Mouse (Mus musculus) C3H10T1/2 (cell line): ENCODE results near the gene Psmb4. TPM values are rescaled to one million over a fixed set of nuclear protein-coding genes. Genes with fewer than 3 reads are reported as not detected.

Source experiments
- polyA plus RNA-seq, 2 experiments: library from polyadenylated mRNA; unstranded; fragments of >200 nt; fragmentation: generic; extraction: Trizol; gene quantifications; one replicate each; pipeline ENCODE4 v1.2.1; 2012; ENCODE audit warnings: missing spikeins in 2 of 2

Psmb4 gene
- 100 to 1,000 TPM; 388 to 563 TPM for polyA plus RNA-seq

DNA sequence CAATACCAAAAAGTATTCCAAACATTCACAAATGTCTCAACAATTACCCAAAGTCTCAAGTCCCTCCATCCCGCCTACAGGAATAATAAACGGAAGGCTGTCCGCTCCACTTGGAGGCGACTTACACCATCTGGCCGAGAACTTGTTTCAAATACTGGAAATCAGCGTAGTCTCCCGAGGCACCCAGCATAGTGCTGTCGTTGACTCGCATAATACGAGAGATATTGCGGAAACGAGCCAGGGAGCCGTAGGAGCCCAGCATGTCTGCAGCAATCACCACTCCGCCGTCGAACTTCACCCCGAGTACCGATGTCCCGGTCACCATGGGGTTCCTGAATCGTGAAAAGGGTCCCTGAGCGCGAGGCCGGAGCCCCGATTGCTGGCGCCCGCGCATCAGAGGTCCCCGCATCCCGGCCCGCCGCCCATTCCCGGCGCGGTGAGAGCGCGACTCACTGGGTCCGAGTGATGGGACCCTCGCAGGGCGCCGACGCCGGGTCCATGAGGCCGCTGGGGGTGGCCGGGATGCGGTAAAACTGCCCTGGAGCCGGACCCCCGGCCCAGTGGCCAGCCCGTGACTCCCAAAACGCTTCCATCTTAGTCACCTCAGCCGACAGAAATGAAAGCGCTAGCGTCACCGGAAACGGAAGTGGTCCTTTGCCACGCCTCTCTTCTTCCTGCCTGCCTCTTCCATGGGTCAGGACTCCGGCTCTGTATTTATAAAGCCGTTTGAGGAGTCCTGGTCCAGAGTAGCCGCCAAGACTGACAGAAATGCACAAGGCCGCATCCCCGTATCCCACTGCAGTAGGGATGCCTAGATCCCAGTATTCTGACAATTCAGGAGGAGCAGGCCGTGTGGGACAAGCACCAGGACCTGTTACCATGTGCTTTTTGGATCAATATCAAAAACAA is at the start of gene Psmb4:
Gene Psmb4, minus strand, starts transcription at position 646 of the 909 bp plus-strand sequence.

DNA sequence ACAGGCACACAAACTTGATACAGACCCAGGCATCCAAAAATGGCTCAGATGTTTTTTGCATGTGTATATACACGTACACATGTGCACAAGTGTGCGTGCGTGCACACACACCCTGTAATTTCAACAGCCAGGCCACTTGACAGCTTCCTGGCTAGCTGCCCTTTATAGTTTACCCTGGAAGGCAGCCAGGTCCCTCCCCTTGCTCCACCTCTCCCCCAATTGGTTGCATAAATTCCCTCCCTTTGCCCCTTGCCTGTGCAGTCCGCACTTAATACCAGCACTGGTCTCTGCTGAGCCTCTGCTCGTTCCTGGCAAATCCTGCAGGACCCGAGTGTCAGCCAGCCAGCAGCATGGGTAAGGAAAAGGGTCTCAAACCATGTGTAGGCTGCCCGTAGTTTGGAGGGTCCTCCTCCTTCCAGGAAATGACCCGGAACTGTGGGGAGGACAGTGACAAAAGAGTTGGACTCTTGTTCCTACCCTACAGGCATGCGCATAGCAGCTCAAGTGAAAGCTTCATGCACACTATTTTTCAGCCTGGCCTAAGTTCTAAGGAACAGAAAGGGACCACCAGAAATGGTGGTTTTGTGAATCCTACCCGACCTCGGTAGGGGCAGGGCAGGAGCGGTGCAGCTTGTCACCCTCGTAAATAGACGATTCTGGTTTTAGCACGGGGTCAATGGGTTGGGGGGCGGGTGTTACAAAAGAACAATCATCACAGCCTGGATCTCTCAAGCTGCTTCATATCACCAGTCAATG is 46.2 kb upstream of the Psmb4 start, which contains the start of gene Selenbp1:
Gene Selenbp1, plus strand, starts transcription at position 248 of the 756 bp plus-strand sequence.

DNA sequence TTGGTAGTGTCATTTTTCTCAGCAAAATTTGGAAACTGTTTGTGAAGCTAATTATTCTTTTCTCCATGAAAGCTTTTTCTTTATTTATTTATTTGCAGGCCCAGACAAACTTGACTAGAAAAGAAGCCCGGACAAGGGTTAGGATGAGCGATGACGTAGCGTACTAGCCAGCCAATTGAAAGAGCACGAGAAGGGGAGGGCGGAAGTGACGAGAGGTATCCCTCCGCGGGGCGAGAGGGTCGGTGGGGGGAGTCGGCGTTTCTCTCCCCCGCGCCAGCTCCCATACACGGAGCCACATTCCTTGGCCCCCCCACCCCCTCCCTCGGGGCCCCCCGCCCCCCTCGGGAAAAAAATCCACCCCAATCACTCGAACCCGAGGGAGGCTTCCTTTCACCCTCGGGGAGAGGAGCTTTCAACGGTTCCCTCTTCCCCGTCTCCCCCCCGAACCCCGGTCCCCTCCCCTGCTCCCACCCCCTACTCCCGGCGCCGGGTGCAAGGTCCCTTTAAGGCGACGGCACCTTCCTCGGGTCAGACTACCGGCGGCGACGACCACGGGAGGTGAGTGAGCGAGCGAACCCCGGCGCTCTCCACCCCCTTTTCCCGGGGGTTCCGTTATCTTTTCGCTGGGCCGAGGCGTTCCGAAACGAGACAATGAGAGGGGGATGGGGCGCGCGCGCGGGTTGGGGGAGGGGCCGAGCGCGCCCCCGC is 49.4 kb downstream of the Psmb4 start, which contains the start of gene Pogz:
Gene Pogz, plus strand, starts transcription at position 385 of the 708 bp plus-strand sequence.

Other genes with a start within 250 kb of the Psmb4 start
- not detected for gene Gm10972, start 243.8 kb downstream of the Psmb4 start, polyA plus RNA-seq
- gene Tuft1, start 228.1 kb downstream of the Psmb4 start, polyA plus RNA-seq = 1 to 10 TPM in 1 of 2 experiments, under 1 TPM in 1; 0.85 to 2.2 TPM
- gene Selenbp2, start 193.4 kb downstream of the Psmb4 start, polyA plus RNA-seq = 1 to 10 TPM in 1 of 2 experiments, not detected in 1; 2.1 TPM
- under 1 TPM; under 0.01 to 0.01 TPM for gene Cgn, start 100.5 kb downstream of the Psmb4 start, polyA plus RNA-seq
- gene Pogz, start 49.4 kb downstream of the Psmb4 start, polyA plus RNA-seq = 10 to 100 TPM in 1 of 2 experiments, 1 to 10 TPM in 1; 1.4 to 10.6 TPM
- gene Selenbp1, start 46.1 kb upstream of the Psmb4 start, polyA plus RNA-seq = 1 to 10 TPM in 1 of 2 experiments, under 1 TPM in 1; 0.09 to 8.3 TPM
- gene Rfx5, start 67.1 kb upstream of the Psmb4 start, polyA plus RNA-seq = 10 to 100 TPM in 1 of 2 experiments, under 1 TPM in 1; 0.34 to 11.8 TPM
- 10 to 100 TPM; 16.7 to 52.4 TPM for gene Pi4kb, start 87.8 kb upstream of the Psmb4 start, polyA plus RNA-seq
- 10 to 100 TPM in 1 of 2 experiments, 1 to 10 TPM in 1; 9.0 to 16.3 TPM for gene Zfp687, start 128.5 kb upstream of the Psmb4 start, polyA plus RNA-seq
- 100 to 1,000 TPM; 161 to 228 TPM for gene Psmd4, start 155.7 kb upstream of the Psmb4 start, polyA plus RNA-seq
- 10 to 100 TPM in 1 of 2 experiments, 1 to 10 TPM in 1; 5.5 to 15.4 TPM for gene Pip5k1a, start 220.0 kb upstream of the Psmb4 start, polyA plus RNA-seq
- 10 to 100 TPM; 65.6 to 87.8 TPM for gene Vps72, start 224.1 kb upstream of the Psmb4 start, polyA plus RNA-seq
- gene Tmod4, start 237.5 kb upstream of the Psmb4 start, polyA plus RNA-seq = 1 to 10 TPM in 1 of 2 experiments, under 1 TPM in 1; 0.12 to 2.2 TPM
- 10 to 100 TPM; 37.1 to 41.3 TPM for gene Scnm1, start 247.1 kb upstream of the Psmb4 start, polyA plus RNA-seq
- gene Lysmd1, start 247.1 kb upstream of the Psmb4 start, polyA plus RNA-seq = 1 to 10 TPM; 1.4 to 6.5 TPM